Mouse (Mus musculus) intestine, embryonic 15.5 days (tissue): ENCODE results near the gene Ehd4. TPM values are rescaled to one million over a fixed set of nuclear protein-coding genes. Genes with fewer than 3 reads are reported as not detected.

ENCODE experiments used
- ATAC-seq: fragments of 200-750 bp; cut with Nextera tagmentation; 2 replicates; pipeline ENCODE4 v1.8.0; 2017; ENCODE audit warnings: moderate TSS enrichment, moderate library complexity
- H3K27ac ChIP-seq: fragments of 300-500 bp; sonication (generic); 2 replicates; pipeline ENCODE4 v1.5.1; 2015; ENCODE audit warnings: mild to moderate bottlenecking, inconsistent platforms
- H3K27me3 ChIP-seq: fragments of 300-500 bp; sonication (generic); replicated peaks from 2 replicates; pipeline ENCODE4 v1.6.1; 2015; ENCODE audit warnings: inconsistent platforms
- H3K36me3 ChIP-seq: fragments of 300-500 bp; sonication (generic); 2 replicates; pipeline ENCODE4 v1.6.1; 2015; ENCODE audit warnings: inconsistent platforms
- H3K4me1 ChIP-seq: fragments of 300-500 bp; sonication (generic); replicated peaks from 2 replicates; pipeline ENCODE4 v1.6.1; 2015; ENCODE audit warnings: inconsistent platforms
- H3K4me2 ChIP-seq: fragments of 300-500 bp; sonication (generic); replicated peaks from 2 replicates; pipeline ENCODE4 v1.6.1; 2015; ENCODE audit warnings: mild to moderate bottlenecking, inconsistent platforms
- H3K4me3 ChIP-seq: fragments of 300-500 bp; sonication (generic); replicated peaks from 2 replicates; pipeline ENCODE4 v1.5.1; 2015; ENCODE audit warnings: inconsistent platforms
- H3K9ac ChIP-seq: fragments of 300-500 bp; sonication (generic); 2 replicates; pipeline ENCODE4 v1.6.1; 2015; ENCODE audit warnings: inconsistent platforms
- H3K9me3 ChIP-seq: fragments of 300-500 bp; sonication (generic); 2 replicates; pipeline ENCODE4 v1.6.1; 2016; ENCODE audit warnings: inconsistent platforms
- WGBS: fragments of 180-500 bp; shearing (Covaris S2); methylation state at CpG from one replicate; pipeline ENCODE4 v1.1.7; 2015; 5-methylcytosine and 5-hydroxymethylcytosine counted together
- polyA plus RNA-seq: library from polyadenylated mRNA; unstranded; fragments of >200 nt; fragmentation: Nextera tagmentation; extraction: Ambion mirVana; gene quantifications from 2 replicates; pipeline ENCODE4 v1.2.1, GENCODE M21; 2015

Ehd4 gene
- polyA plus RNA-seq, 1 experiment from 2014 or later = 50.1 TPM

DNA sequence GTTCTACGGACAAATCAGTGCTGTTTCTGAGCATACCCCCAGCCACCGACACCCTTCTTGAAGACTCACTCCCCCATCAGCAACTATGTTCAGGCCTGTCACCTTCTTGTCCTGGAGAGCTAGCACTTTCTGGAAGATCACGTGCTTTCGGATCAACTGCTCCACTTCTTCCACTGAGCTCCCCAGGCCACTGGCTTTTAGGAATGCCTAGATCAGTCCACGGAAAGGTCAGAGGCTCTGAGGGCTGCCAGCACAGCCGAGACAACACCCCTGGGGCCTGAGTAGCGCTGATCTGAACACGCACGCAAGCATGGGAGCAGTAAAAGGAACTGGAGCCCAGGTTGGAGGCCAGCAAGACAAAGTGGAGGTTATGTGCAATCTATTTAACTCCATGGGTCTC, 93.8 kb downstream of the Ehd4 start:
- H3K27me3 ChIP-seq = no peaks in the 10 kb centered on the region
- H3K4me3 ChIP-seq = no peak overlapping the region
- WGBS = 76% methylated on average over 9 of the region's 9 CpGs
- H3K9ac ChIP-seq = no peak overlapping the region
- no peak overlapping the region for H3K4me2 ChIP-seq
- no peak for ATAC-seq
- no peaks in the 10 kb centered on the region for H3K9me3 ChIP-seq
- H3K27ac ChIP-seq = no peak overlapping the region
- no peaks in the 10 kb centered on the region for H3K36me3 ChIP-seq
- no peaks in the 10 kb centered on the region for H3K4me1 ChIP-seq

DNA sequence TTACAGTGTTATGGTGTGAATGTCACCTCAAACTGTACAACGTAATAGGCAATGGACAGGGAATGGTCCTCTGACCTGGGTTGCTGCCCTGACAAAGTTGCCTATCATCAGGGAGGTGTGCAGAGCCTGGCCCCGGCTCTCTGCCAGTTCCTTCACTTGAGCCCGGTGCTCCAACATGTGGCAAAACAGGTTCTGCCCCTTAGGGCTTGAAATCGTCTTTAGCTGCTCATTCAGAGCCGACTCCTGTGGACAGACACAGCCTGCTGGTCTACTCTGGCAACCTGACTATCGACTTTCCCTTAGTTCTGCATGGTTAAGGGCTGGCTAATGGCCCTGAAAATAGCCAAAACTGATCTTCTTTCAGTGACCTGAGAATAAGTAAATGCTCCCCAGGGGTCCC, 94.2 kb downstream of the Ehd4 start:
- Histone ChIP-seq H3K9ac (no peak overlapping the region), H3K36me3 (no peaks in the 10 kb centered on the region), H3K4me2 (no peak overlapping the region), H3K9me3 (no peaks in the 10 kb centered on the region), H3K4me1 (no peaks in the 10 kb centered on the region), H3K27ac (no peak overlapping the region), H3K4me3 (no peak overlapping the region), H3K27me3 (no peaks in the 10 kb centered on the region)
- ATAC-seq = no peak
- 46% methylated on average over 6 of the region's 6 CpGs for WGBS

DNA sequence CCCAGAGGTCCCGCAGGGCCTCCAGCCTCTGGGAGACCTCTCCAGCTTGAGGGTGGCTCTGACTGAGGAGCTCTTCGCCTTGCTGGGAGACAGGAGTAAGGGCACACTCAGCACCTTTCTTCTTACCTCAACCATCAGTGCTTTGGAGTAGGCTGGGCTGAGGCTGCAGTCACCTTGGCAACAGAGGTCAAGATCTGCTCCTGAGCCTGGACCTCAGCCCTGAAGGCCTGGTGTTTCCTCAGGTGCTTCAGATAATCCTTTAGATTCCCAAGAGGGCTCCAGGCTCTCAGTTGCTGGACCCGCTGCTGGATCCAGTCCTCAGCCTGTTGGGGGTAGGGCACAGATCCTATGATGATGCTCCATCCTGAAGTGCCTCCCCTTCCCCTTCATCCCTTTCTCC, 94.9 kb downstream of the Ehd4 start:
- 81% methylated on average over 3 of the region's 3 CpGs for WGBS

DNA sequence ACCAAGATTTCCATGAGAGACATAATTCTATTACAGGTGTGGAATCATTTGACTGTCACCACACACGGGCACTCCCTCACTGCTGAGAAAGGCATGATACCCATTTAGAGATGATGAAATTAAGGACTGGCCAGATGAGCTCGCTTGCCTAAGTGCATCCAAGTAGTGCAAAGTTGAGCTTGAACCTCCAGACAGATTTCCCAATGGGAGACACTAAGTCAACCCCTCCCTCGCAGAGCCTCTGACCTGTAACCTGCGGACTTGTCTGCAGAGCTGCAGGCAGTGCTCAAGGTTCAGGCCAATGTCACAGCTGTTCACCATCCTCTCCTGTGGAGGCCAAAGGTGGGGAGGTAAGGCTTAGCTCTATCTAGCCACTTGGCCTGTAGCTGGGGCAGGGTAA, 95.6 kb downstream of the Ehd4 start:
- no peaks in the 10 kb centered on the region for H3K9me3 ChIP-seq
- H3K27ac ChIP-seq = no peak overlapping the region
- H3K4me1 ChIP-seq = no peaks in the 10 kb centered on the region
- H3K4me2 ChIP-seq = no peak overlapping the region
- no peak for ATAC-seq
- H3K4me3 ChIP-seq = no peak overlapping the region
- no peaks in the 10 kb centered on the region for H3K27me3 ChIP-seq
- no peaks in the 10 kb centered on the region for H3K36me3 ChIP-seq
- H3K9ac ChIP-seq = no peak overlapping the region
- 83% methylated on average over 4 of the region's 4 CpGs for whole genome bisulfite sequencing

More for the DNA sequence above, 94.9 kb downstream of the Ehd4 start:
- no peak overlapping the region for H3K4me2 ChIP-seq
- H3K4me3 ChIP-seq = no peak overlapping the region
- no peak overlapping the region for H3K27ac ChIP-seq
- no peaks in the 10 kb centered on the region for H3K36me3 ChIP-seq
- H3K27me3 ChIP-seq = no peaks in the 10 kb centered on the region
- no peaks in the 10 kb centered on the region for H3K9me3 ChIP-seq
- no peak overlapping the region for H3K9ac ChIP-seq
- ATAC-seq = no peak
- H3K4me1 ChIP-seq = no peaks in the 10 kb centered on the region

DNA sequence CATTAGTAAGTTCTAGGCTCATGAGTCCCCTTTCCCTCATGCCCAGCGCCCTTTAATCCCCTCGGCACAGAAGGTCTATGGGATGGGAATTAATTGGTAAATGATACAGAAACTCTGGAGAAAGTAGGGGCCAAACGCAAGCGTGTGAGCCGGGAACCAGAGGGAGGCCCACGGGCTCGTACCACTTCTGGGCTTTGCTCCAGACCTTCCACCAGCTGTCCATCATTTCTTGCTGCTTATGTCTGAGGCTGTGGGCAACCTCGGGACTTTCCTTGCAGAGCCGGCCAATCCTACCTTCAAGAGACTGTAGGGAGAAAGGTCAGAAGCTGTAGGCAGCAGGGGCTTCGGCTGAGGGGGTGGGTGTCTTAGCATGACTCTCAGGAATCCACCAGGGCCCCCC, 98.5 kb downstream of the Ehd4 start:
- 85% methylated on average over 10 of the region's 10 CpGs for WGBS
- Histone ChIP-seq H3K27ac (no peak overlapping the region), H3K27me3 (no peaks in the 10 kb centered on the region), H3K4me3 (no peak overlapping the region), H3K9me3 (no peaks in the 10 kb centered on the region), H3K4me2 (no peak overlapping the region), H3K9ac (no peak overlapping the region), H3K36me3 (no peaks in the 10 kb centered on the region), H3K4me1 (no peaks in the 10 kb centered on the region)
- ATAC-seq = no peak

DNA sequence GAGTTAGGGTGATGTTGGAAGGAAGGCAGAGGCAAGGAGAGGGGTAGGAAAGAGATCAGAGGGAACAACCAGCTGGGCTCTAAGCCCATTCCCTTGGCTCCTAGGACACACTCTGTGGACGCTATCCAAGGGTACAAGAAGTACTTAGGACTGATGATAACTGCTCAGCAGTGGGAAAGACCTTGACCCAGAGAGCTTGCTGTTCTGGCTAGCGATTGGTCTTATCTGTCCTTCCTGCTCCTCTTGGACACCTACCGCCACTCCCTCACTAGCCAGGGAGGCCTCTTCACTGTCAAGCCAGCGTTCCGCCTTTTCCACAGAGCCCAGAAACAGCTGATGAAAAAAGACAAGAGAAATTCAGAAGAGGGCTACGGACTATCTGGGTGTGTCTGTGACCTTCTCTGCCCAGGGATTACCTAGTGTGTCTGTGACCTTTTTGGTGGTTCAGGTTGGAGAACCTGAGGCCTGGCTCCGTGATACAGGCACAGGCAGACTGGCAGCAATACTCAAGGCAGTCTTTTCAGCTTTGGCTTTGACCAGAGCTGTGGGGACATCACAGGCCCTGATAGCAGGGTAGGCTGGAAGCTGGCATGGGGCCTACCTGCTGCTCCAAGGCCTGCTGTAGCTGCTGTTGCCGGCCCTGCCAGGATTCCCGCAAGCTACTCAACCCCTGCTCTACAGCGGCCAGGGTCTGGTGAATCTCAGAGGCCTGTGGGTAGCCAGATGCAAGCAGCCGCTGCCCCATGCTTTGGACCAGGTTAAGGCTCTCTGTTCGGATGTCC, 99.4 kb downstream of the Ehd4 start:
- no peak for ATAC-seq
- Histone ChIP-seq H3K9me3 (no peaks in the 10 kb centered on the region), H3K36me3 (no peaks in the 10 kb centered on the region), H3K9ac (no peak overlapping the region), H3K4me1 (no peaks in the 10 kb centered on the region), H3K4me2 (no peak overlapping the region), H3K27me3 (no peaks in the 10 kb centered on the region), H3K27ac (no peak overlapping the region), H3K4me3 (no peak overlapping the region)
- WGBS = 81% methylated on average over 12 of the region's 12 CpGs

DNA sequence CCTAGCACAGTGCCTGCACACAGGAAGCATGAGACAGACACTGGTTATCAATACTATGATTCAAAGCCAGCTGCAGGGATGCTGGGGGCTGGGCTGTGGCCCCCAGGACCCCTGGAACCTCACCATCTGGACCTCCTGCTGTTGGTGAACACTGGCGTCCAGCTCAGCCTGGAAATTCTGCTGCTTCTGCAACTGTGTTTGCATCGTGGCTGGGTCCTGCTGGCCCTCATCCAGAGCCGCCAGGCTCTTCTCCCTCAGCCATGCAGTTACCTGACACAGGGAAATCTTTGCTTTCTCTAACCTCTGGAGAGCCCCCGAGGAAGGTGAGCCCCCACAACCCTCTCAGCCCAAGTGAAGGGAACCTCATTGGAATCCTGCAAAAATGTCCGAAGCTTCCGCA, 103.0 kb downstream of the Ehd4 start:
- Histone ChIP-seq H3K4me3 (no peak overlapping the region), H3K4me1 (peaks cover 15% of the 10 kb centered on the region), H3K27me3 (no peaks in the 10 kb centered on the region), H3K27ac (no peak overlapping the region), H3K9ac (no peak overlapping the region), H3K9me3 (no peaks in the 10 kb centered on the region), H3K4me2 (no peak overlapping the region), H3K36me3 (no peaks in the 10 kb centered on the region)
- 57% methylated on average over 6 of the region's 6 CpGs for WGBS
- ATAC-seq = no peak

DNA sequence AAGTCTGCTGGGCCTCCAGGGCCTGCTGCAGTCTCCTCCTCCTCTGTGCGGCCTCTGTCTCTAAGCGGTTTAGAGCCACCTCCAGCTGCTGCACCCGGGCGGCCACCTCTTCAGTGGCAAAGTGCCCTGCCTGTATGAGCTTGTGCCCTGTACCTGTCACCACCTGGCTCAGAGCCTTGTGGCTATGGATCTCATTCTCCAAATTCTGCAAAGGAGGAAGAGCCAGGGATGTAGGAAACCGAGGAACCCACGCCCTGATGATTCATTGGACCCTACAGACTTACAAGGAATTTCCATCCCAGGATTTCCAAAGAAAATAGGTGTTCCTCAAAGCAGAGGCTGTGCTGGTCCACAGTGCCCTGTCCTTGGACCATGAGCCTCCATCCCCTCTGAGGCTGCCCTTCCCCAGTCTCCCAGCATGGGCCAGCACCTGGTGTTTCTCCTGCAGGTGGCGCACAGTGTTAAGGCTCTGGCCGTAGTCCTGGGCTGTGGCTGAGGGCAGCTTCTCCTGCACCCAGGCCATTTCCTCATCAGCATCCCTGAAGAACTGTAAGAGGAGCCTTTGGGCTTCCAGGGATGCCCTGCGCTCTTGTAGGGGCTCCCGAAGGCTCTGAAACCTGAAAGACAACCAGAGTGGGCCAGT, 104.7 kb downstream of the Ehd4 start:
- H3K27me3 ChIP-seq = no peaks in the 10 kb centered on the region
- H3K4me1 ChIP-seq = peaks cover 23% of the 10 kb centered on the region
- no peak overlapping the region for H3K4me2 ChIP-seq
- H3K36me3 ChIP-seq = no peaks in the 10 kb centered on the region
- ATAC-seq = no peak
- H3K27ac ChIP-seq = no peak overlapping the region
- H3K4me3 ChIP-seq = no peak overlapping the region
- no peaks in the 10 kb centered on the region for H3K9me3 ChIP-seq
- H3K9ac ChIP-seq = no peak overlapping the region
- WGBS = 60% methylated on average over 10 of the region's 10 CpGs

DNA sequence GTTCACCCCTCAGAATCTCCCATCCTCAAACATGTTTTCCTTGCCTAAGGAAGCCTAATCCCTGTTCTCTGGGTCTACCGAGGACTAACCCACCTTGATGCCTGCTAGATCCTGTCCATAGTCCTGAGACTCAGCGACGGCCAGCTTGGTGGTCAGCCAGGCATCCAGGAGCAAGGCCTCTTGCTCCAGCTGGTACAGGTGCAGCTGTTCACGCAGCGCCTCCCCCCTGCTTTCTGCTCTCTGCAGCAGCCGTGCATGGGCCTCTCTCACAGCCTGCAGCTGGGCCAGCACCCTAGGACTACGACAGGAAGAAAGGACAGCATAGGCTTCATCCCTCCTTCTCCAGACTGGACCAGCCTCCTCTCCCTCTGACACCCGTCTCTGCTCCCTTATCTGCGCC, 106.2 kb downstream of the Ehd4 start:
- no peak for ATAC-seq
- H3K9ac ChIP-seq = no peak overlapping the region
- 77% methylated on average over 9 of the region's 9 CpGs for WGBS
- no peak overlapping the region for H3K4me2 ChIP-seq
- H3K9me3 ChIP-seq = no peaks in the 10 kb centered on the region
- no peak overlapping the region for H3K27ac ChIP-seq
- no peak overlapping the region for H3K4me3 ChIP-seq
- H3K4me1 ChIP-seq = peaks cover 34% of the 10 kb centered on the region
- H3K36me3 ChIP-seq = no peaks in the 10 kb centered on the region
- no peaks in the 10 kb centered on the region for H3K27me3 ChIP-seq

DNA sequence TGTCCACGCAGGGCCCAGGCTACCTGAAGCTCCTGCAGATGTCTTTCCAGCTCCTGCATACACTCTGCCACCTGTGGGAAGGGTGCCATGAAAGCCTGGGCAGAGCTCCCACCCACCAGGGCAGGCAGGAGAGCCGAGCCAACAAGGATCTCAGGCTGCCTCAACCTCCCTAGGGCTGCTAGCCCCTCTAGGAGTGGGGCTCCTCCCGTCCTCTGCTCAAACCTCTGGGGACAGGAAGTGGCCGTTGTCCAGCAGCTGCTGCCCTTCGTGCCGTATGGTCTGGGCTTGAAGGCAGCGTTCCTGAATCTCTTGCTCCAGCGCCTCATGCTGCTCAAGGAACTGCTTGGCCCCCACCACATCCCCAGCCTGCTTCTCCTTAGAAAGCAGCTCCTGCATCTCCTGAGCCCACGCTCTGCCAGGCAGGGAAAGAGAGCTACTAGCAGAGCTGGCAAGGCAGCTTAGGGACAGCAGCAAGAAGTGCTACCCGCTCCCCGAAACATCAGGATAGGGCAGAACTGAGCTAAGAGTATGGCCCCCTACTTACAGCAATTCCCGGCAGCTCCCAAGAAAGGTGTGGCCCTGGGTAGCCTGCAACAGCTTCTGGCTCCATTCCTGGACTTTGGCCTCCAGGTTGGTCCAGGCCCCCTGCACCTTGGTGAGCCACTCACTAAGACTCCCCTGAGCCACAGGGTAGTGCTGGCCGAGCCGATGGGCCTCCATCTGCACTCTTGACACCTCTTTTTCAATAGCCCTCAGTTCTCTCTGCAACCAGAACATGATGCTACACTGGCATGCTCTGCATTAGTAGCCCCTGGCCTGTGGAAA, 107.7 kb downstream of the Ehd4 start:
- peak; percentile 87 for ATAC-seq
- H3K4me3 ChIP-seq = 0 out of 2 replicates have a peak overlapping the region, but pooled peaks have one; percentile 9
- no peaks in the 10 kb centered on the region for H3K27me3 ChIP-seq
- H3K36me3 ChIP-seq = peaks cover 4% of the 10 kb centered on the region; the same call in 1 of the 2 replicates
- no peaks in the 10 kb centered on the region for H3K9me3 ChIP-seq
- H3K27ac ChIP-seq = 0 out of 2 replicates have a peak overlapping the region, but pooled peaks have one; percentile 54
- H3K4me1 ChIP-seq = peaks cover 34% of the 10 kb centered on the region
- WGBS = 59% methylated on average over 14 of the region's 14 CpGs
- no peak overlapping the region; the same call in 1 of the 2 replicates for H3K9ac ChIP-seq
- peak overlapping the region; percentile 49 for H3K4me2 ChIP-seq

DNA sequence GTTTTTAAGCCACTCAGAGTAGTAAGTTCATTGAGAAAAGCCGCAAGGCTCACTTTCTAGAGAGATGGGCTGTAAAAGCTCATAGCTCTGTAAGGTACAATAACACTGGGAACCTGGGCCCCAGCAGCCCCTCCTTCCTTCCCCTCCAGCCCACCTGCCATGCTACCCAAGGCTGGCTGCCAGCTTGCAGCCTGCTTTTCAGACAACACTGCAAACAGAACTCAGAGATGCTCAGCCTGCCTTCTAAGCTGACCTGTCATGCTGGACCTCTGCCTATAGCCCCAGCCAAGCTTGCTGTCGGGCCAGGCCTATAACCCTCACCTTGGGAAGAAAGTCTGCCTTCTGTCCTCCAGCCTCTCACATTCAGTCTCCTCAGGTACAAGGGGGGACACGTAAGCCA, 109.7 kb downstream of the Ehd4 start:
- ATAC-seq = no peak
- 57% methylated on average over 3 of the region's 3 CpGs for WGBS
- Histone ChIP-seq H3K4me3 (no peak overlapping the region), H3K36me3 (peaks cover 8% of the 10 kb centered on the region), H3K9me3 (no peaks in the 10 kb centered on the region), H3K4me2 (0 out of 2 replicates have a peak overlapping the region, but pooled peaks have one; percentile 14), H3K4me1 (peaks cover 34% of the 10 kb centered on the region), H3K9ac (no peak overlapping the region; the same call in 1 of the 2 replicates), H3K27ac (peak overlapping the region; percentile 23; the same call in 1 of the 2 replicates), H3K27me3 (no peaks in the 10 kb centered on the region)

DNA sequence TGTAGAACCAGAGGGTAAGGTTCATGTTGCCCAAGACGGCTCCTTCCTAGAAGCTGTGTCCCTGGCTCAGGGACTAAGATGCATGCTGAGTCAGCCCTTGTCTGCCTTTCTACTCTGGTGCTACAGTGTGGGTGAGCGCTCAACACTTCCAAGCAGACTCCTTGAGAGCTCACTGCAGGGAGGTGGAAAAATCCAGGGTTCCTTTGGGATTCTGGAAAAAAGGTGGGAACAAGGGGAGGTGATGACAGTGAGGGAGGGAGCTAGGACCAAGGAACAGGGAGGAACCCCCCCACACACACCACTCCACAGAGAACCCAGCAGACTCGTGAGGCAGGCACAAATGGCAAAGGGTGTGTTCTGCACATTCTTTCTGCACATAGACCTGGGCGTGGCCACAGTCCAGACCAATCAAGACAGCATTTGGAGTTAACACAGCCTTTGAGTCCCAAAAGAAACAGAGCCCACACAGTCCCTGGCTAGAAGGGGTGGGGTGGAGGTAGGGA, 110.3 kb downstream of the Ehd4 start:
- Histone ChIP-seq H3K9ac (no peak overlapping the region), H3K9me3 (no peaks in the 10 kb centered on the region), H3K36me3 (peaks cover 8% of the 10 kb centered on the region), H3K4me2 (0 out of 2 replicates have a peak overlapping the region, but pooled peaks have one; percentile 14), H3K4me3 (no peak overlapping the region), H3K27ac (peak overlapping the region; percentile 36; the same call in 1 of the 2 replicates), H3K27me3 (no peaks in the 10 kb centered on the region), H3K4me1 (peaks cover 34% of the 10 kb centered on the region)
- 49% methylated on average over 4 of the region's 4 CpGs for WGBS
- peak; percentile 79 for ATAC-seq
